Mouse (Mus musculus) midbrain, embryonic 16.5 days (tissue): Measurements from ENCODE around the gene Tmem107. TPM values are rescaled to one million over a fixed set of nuclear protein-coding genes. Genes with fewer than 3 reads are reported as not detected.
A peak's percentile ranks its signal among the peaks of the same experiment; 100 is the strongest.

ENCODE experiments used
- ATAC-seq: fragments of 200-750 bp; cut with Nextera tagmentation; 2 replicates; pipeline ENCODE4 v1.8.0; 2017; ENCODE audit warnings: moderate TSS enrichment
- H3K27ac ChIP-seq: fragments of 300-500 bp; sonication (generic); 2 replicates; pipeline ENCODE4 v1.5.1; 2014; ENCODE audit warnings: mild to moderate bottlenecking, low read length, mixed read lengths
- H3K27me3 ChIP-seq: fragments of 300-500 bp; sonication (generic); 2 replicates; pipeline ENCODE4 v1.6.1; 2014; ENCODE audit warnings: low read depth, low read length, mixed read lengths; ENCODE audit not compliant: control insufficient read depth, insufficient read depth
- H3K36me3 ChIP-seq: fragments of 300-500 bp; sonication (generic); 2 replicates; pipeline ENCODE4 v1.6.1; 2014; ENCODE audit warnings: mild to moderate bottlenecking, low read length, moderate library complexity, mixed read lengths; ENCODE audit not compliant: control insufficient read depth, insufficient read depth
- H3K4me1 ChIP-seq: fragments of 300-500 bp; sonication (generic); 2 replicates; pipeline ENCODE4 v1.6.1; 2014; ENCODE audit warnings: mild to moderate bottlenecking, low read length, mixed read lengths; ENCODE audit not compliant: control insufficient read depth, insufficient read depth
- H3K4me2 ChIP-seq: fragments of 300-500 bp; sonication (generic); 2 replicates; pipeline ENCODE4 v1.6.1; 2014; ENCODE audit warnings: mild to moderate bottlenecking, low read length, mixed read lengths
- H3K4me3 ChIP-seq: fragments of 300-500 bp; sonication (generic); 2 replicates; pipeline ENCODE4 v1.5.1; 2014; ENCODE audit warnings: low read depth, mild to moderate bottlenecking, low read length, moderate library complexity, mixed read lengths
- H3K9ac ChIP-seq: fragments of 300-500 bp; sonication (generic); 2 replicates; pipeline ENCODE4 v1.6.1; 2014; ENCODE audit warnings: low read depth, low read length, mixed read lengths
- H3K9me3 ChIP-seq: fragments of 300-500 bp; sonication (generic); replicated peaks from 2 replicates; pipeline ENCODE4 v1.6.1; 2014; ENCODE audit warnings: mild to moderate bottlenecking, low read length, mixed read lengths; ENCODE audit not compliant: control insufficient read depth, poor library complexity, severe bottlenecking
- WGBS: fragments of 180-500 bp; shearing (Covaris S2); extraction: QIAGEN DNeasy Blood & Tissue Kit; methylation state at CpG from one replicate; pipeline ENCODE4 v1.1.7; 2014; 5-methylcytosine and 5-hydroxymethylcytosine counted together
- polyA plus RNA-seq: library from polyadenylated mRNA; unstranded; fragments of >200 nt; fragmentation: Nextera tagmentation; extraction: Ambion mirVana; gene quantifications from 2 replicates; pipeline ENCODE4 v1.2.1, GENCODE M21; 2015

Gene Tmem107
- polyA plus RNA-seq, 1 experiment from 2014 or later = 41.2 TPM

- H3K4me3 ChIP-seq = peak overlapping the region; percentile 59
- under 1% methylated on average over 22 of the region's 22 CpGs for WGBS
- H3K27ac ChIP-seq = peak overlapping the region; percentile 71
- peaks cover 49% of the 10 kb centered on the region for H3K4me1 ChIP-seq
- H3K4me2 ChIP-seq = peak overlapping the region; percentile 97
- peaks cover 27% of the 10 kb centered on the region for H3K36me3 ChIP-seq
- peak overlapping the region; percentile 65 for H3K9ac ChIP-seq
- ATAC-seq = no peak
- H3K27me3 ChIP-seq = no peaks in the 10 kb centered on the region
- H3K9me3 ChIP-seq = no peaks in the 10 kb centered on the region
Measured at GRCm38 (mm10) chr11:69099177-69099914, 28.7 kb downstream of the Tmem107 start.

DNA sequence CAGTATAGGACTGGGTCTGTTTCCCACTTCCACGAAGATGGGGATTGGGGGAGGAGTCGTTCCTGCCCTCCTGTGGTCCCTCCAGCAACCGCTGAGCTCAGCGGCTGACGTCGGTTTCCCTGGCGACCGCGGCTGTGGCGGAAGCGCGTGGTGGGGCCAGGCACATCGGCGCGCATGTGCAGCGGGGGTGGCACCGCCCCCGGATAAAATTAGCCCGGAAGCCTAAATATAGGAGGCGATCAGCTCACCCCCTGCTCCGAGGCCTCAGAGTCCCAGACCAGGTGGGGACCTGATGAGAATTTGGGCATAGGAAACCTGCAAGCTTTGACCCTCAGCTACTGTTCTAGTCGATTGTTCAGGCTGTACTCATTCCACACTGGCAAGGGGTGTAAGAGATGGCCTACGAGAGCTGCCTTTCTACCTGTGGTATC is 29.3 kb downstream of the Tmem107 start:
- Histone ChIP-seq H3K9me3 (no peaks in the 10 kb centered on the region), H3K4me1 (peaks cover 47% of the 10 kb centered on the region), H3K4me2 (peak overlapping the region; percentile 97), H3K4me3 (peak overlapping the region; percentile 59), H3K9ac (peak overlapping the region; percentile 65), H3K36me3 (peaks cover 27% of the 10 kb centered on the region), H3K27ac (peak overlapping the region; percentile 71), H3K27me3 (no peaks in the 10 kb centered on the region)
- ATAC-seq = peak; percentile 26
- WGBS = under 1% methylated on average over 23 of the region's 23 CpGs

GRCm38 (mm10) chr11:69100639-69101360 is 30.2 kb downstream of the Tmem107 start:
- WGBS = 92% methylated on average over 20 of the region's 20 CpGs
- peak overlapping the region; percentile 55 for H3K9ac ChIP-seq
- H3K4me2 ChIP-seq = peak overlapping the region; percentile 97
- no peak for ATAC-seq
- no peaks in the 10 kb centered on the region for H3K9me3 ChIP-seq
- H3K4me3 ChIP-seq = no peak overlapping the region
- H3K4me1 ChIP-seq = peaks cover 41% of the 10 kb centered on the region
- H3K27me3 ChIP-seq = no peaks in the 10 kb centered on the region
- no peak overlapping the region for H3K27ac ChIP-seq
- peaks cover 36% of the 10 kb centered on the region for H3K36me3 ChIP-seq

DNA sequence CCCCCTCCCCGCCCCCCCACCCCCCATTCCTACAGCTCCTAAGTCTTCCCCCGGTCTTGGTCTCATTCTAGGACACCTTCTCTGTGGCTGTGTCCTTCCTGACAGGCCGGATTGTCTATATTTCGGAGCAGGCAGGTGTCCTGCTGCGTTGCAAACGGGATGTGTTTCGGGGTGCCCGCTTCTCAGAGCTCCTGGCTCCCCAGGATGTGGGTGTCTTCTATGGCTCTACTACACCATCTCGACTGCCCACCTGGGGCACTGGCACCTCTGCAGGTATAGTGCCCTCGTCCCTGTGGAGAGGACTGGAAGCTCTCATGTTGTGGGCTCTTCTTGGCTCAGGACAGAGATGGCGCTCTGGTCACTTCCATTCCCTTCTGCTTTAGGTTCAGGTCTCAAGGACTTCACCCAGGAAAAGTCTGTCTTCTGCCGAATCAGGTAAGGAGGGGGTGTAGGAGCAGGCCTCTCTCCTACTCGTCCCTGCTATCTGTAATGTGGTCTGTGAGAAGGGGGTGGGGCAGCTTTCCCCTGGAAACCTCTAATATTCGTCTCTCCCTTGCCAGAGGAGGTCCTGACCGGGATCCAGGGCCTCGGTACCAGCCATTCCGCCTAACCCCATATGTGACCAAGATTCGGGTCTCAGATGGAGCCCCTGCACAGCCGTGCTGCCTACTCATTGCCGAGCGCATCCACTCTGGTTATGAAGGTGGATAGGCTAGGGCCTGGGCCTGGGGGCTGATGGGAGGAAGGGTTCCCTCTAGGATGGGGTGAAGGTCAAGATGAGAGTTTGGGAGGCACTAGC is 31.2 kb downstream of the Tmem107 start:
- peaks cover 37% of the 10 kb centered on the region for H3K36me3 ChIP-seq
- no peaks in the 10 kb centered on the region for H3K9me3 ChIP-seq
- no peak for ATAC-seq
- no peak overlapping the region for H3K27ac ChIP-seq
- H3K9ac ChIP-seq = no peak overlapping the region
- no peak overlapping the region for H3K4me2 ChIP-seq
- H3K27me3 ChIP-seq = no peaks in the 10 kb centered on the region
- peaks cover 34% of the 10 kb centered on the region for H3K4me1 ChIP-seq
- no peak overlapping the region for H3K4me3 ChIP-seq
- 92% methylated on average over 20 of the region's 21 CpGs for WGBS

DNA sequence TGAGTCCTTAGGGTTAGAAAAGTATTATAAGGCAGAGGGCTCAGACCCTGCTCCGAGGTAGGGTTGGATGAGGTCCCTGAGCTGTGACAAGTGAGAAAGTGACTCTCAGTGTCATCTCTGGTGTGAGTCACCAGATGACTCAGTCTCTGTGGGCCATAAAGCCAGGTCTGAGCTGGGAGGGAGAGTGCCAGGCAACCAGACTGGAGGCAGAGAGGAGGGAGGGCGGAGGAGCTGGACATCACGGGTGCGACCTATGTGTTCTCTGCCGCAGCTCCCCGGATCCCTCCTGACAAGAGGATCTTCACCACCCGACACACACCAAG is 31.8 kb downstream of the Tmem107 start:
- no peak overlapping the region for H3K27ac ChIP-seq
- ATAC-seq = no peak
- no peaks in the 10 kb centered on the region for H3K9me3 ChIP-seq
- no peak overlapping the region for H3K4me2 ChIP-seq
- no peak overlapping the region for H3K9ac ChIP-seq
- WGBS = 95% methylated on average over 7 of the region's 7 CpGs
- no peaks in the 10 kb centered on the region for H3K27me3 ChIP-seq
- H3K4me3 ChIP-seq = no peak overlapping the region
- peaks cover 29% of the 10 kb centered on the region for H3K4me1 ChIP-seq
- peaks cover 40% of the 10 kb centered on the region for H3K36me3 ChIP-seq

DNA sequence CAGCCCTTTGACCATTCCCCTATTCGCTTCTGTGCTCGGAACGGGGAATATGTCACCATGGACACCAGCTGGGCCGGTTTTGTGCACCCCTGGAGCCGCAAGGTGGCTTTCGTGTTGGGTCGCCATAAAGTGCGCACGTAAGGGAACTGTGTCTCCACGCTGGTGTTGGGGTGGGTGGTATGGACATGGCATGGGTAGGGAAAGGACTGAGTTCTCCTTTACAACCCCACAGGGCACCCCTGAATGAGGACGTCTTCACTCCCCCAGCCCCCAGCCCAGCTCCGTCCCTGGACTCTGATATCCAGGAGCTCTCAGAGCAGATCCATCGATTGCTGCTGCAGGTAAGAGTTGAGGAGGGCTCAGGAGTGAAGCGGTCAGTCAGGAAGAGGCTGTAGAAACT is 32.5 kb downstream of the Tmem107 start:
- H3K4me1 ChIP-seq = peaks cover 23% of the 10 kb centered on the region
- H3K27ac ChIP-seq = no peak overlapping the region
- H3K4me2 ChIP-seq = no peak overlapping the region
- no peaks in the 10 kb centered on the region for H3K9me3 ChIP-seq
- 93% methylated on average over 14 of the region's 14 CpGs for WGBS
- peaks cover 42% of the 10 kb centered on the region for H3K36me3 ChIP-seq
- H3K4me3 ChIP-seq = no peak overlapping the region
- no peak for ATAC-seq
- H3K27me3 ChIP-seq = no peaks in the 10 kb centered on the region
- H3K9ac ChIP-seq = no peak overlapping the region

DNA sequence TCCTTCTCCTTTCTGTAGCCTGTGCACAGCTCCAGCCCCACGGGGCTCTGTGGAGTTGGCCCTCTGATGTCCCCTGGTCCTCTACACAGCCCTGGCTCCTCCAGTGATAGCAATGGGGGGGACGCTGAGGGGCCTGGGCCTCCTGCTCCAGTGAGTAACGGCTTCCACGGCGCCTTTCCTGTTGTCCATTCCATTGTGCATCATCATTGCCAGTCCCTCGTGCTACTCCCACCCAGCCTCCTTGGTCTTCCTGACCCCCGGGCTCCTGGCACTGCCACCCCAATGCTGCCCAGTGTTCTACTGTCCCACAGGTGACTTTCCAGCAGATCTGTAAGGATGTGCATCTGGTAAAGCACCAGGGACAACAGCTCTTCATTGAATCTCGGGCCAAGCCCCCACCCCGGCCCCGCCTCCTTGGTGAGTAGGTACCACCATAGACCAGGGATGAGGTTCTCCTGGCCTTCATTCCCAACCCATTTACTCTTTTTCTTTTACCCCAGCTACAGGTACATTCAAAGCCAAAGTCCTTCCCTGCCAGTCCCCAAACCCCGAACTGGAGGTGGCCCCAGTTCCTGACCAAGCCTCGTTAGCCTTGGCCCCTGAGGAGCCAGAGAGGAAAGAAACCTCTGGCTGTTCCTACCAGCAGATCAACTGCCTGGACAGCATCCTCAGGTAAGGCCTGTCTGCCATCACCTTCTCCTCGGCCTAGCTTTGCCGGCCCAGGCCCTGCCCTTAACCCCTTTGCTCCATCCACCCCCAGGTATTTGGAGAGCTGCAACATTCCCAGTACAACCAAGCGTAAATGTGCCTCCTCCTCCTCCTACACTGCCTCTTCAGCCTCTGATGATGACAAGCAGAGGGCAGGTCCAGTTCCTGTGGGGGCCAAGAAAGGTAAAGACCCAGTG is 33.2 kb downstream of the Tmem107 start:
- no peak overlapping the region for H3K4me3 ChIP-seq
- H3K27ac ChIP-seq = no peak overlapping the region
- no peaks in the 10 kb centered on the region for H3K9me3 ChIP-seq
- no peak overlapping the region for H3K4me2 ChIP-seq
- no peak for ATAC-seq
- H3K9ac ChIP-seq = no peak overlapping the region
- peaks cover 44% of the 10 kb centered on the region for H3K36me3 ChIP-seq
- peaks cover 16% of the 10 kb centered on the region for H3K4me1 ChIP-seq
- 90% methylated on average over 15 of the region's 15 CpGs for WGBS
- H3K27me3 ChIP-seq = no peaks in the 10 kb centered on the region

GRCm38 (mm10) chr11:69104487-69104886 is 33.9 kb downstream of the Tmem107 start:
- Histone ChIP-seq H3K4me1 (peaks cover 11% of the 10 kb centered on the region), H3K27ac (no peak overlapping the region), H3K27me3 (no peaks in the 10 kb centered on the region), H3K9me3 (no peaks in the 10 kb centered on the region), H3K36me3 (peaks cover 47% of the 10 kb centered on the region), H3K9ac (no peak overlapping the region), H3K4me2 (no peak overlapping the region), H3K4me3 (no peak overlapping the region)
- whole genome bisulfite sequencing = 91% methylated on average over 14 of the region's 14 CpGs
- no peak for ATAC-seq
